Mouse (Mus musculus) cerebral cortex, adult 2 months (tissue): Measurements from ENCODE around the gene Myzap.

ENCODE experiments used
- WGBS: fragments of 180-500 bp; shearing (Covaris S2); methylation state at CpG from one replicate; pipeline ENCODE4 v1.1.7; 2018; 5-methylcytosine and 5-hydroxymethylcytosine counted together

Gene Myzap

DNA sequence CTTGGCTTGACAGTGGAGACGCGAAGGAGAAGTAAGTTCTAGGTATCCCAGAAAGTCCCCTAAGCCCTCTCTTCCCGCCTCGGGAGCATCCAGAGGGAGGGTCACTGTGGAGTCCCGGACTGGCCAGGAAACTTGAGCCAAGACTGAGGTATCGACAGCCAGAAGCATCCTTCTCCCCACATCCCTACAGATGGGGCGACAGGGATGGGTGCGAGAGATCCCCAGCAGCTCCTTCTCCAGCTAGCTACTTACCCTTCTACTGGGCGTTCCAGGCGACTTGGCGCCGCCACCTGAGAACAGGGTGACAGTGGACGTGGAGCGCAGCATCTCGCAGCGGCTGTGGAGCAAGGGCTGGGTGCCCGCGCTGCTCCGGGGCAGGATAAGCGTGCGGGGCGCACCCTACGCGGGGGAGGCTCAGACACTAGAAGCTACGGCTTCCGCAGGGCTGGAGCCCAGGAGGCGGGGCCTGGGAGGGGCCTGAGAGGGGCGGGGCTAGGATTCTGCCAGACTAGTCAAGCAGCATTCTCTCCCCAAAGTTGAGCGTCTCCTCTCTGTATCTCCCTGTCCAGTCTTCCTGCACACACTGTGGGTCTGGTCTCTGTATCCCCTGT lies at the start of gene Myzap:
Gene Myzap (minus strand): TSS at position 423 of the 611 bp plus-strand sequence.
- WGBS, result 3% methylated on average over 29 of the region's 29 CpGs

DNA sequence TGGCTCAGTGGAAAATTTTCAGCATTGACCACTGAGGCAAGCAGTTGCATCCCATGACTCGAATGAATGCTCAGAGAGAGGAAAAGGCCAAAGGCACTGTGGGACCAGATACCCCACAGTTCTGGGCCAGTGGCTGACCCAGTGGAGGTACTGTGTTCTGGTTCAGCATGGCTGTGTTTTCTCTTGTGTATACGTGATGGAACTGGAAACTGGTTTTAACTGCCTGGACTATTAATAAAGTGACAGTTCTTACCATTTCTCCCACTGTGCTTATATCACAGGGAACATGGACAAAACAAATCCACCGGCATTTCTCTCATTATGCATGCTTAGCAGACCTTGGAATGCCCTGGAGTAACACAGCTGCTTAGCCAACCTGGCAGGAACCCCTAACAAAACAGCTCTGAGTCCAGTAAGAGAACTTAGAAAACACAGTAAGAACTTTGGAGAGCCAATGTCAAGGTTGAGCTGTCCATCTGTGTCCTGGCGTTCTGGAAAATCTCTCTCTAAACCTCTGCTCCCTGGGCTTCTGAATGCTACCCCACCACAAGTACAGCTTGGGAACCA lies 48.3 kb upstream of the Myzap start:
- WGBS, result 73% methylated on average over 4 of the region's 4 CpGs

DNA sequence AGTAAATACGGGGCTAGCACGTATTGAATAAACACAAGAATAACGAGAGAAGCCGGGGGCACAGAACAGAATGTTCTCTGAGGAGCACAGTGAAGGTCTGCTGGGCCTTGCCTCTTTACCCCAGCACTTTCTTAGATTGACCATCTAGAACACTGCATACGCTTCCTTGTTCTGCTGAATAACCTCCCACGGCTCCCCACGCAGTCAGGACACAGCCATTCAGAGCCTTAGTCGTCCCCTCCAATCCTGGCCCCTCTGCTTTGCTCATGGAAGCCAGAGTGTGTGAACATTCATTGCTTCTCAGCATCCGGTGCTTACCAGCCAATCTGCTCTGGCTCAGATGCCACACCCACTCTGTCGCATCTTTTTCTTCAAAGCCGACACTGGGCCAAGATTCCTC lies 46.0 kb upstream of the Myzap start:
- 73% methylated on average over 11 of the region's 11 CpGs for WGBS

DNA sequence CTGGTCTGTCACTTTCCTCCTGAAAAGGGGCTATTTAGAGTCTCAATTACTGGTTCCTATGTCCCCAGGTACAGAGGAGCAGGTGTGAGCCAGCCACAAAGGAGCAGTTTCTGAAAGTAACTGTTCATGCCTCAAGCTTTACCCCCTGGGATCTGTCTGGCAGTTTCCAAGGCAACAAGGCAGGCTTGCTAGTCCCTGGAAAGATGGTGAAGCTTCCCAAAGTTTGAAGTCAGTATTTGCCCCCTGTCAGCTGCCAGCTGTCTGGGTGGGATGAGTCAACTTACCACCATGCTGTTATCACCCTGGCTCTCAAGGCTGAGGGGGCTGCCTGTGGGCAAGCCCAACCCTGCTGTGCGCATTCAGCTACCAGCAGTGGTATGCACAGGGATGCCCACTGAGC lies 44.7 kb upstream of the Myzap start:
- 78% methylated on average over 1 of the region's 1 CpGs for WGBS

DNA sequence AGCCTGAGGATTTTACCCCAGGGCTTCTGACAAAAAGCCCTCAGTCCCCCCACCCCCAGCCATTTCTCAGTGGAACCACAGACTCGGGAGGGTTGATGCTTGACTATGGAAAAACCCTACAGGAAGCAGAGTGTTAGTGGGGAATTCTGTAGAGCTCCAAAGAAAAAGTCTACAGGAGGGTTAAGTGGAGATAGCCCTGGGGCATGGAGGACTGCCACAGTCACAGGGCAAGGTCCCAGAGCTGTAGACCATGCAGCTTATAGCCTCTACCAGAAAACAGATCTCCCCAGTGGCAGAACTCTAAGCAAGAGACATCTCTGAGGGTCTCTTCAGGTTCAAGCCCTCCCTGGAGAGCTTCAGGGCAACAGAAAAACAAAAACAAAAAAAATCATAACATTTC lies 43.5 kb upstream of the Myzap start:
- 71% methylated on average over 1 of the region's 1 CpGs for WGBS

DNA sequence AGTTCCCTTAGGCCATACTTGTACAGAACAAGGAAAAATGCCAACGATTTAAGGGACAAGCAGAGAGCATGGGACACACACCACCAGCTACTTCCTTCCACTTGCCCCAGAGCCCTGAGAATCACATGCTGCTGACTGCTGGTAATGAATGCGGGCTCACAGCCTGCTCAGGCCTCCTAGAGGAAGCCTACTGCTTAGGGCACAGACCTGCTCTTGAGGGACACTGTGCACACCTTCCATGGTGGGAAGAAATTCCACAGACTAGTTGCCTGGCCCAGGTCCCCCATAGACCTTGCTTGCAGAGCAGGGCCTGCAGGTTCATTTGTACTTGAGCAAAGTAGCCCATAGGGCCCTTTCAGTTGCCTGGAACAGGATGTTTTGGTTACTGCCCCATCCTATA lies 42.8 kb upstream of the Myzap start:
- 89% methylated on average over 2 of the region's 2 CpGs for WGBS

DNA sequence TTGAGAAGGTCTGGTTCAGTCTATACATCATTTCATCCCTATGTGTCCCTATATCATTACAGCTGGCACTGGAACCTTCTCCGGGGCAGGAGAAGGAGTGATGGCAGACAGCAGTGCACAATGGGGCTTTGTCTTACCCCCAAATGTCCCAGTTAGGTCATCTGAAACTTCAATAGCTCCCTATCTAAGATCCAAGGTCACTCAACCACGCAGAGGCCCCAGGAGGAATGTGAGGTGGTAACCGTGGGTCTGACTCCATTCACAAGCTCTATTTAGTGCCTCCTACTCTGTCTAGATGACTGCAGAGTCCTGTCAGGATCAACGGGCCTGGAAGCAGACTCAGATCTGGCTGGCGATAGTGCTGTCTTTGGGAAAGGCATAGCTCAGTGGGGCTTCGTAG lies 36.8 kb upstream of the Myzap start:
- 70% methylated on average over 6 of the region's 6 CpGs for WGBS

DNA sequence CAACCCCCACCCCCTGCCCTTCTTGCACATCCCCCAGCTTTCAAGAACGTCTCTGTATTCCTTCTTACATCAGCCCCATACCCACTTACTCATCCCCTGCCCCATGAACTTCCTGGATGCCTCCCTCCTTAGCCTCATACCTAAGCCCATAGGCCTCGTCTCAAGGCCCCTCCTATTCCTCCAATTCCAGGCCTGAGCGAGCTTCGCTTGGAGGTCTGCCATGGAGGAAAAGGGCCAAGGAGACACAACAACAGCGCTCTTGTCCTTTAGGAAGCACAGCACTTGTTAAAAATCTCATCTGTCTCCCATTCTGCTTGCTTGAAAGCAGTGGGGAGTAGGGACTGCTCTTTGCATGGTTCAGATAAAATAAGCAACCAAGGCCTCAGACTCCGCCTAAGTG lies 36.1 kb upstream of the Myzap start:
- WGBS, result 58% methylated on average over 6 of the region's 6 CpGs

DNA sequence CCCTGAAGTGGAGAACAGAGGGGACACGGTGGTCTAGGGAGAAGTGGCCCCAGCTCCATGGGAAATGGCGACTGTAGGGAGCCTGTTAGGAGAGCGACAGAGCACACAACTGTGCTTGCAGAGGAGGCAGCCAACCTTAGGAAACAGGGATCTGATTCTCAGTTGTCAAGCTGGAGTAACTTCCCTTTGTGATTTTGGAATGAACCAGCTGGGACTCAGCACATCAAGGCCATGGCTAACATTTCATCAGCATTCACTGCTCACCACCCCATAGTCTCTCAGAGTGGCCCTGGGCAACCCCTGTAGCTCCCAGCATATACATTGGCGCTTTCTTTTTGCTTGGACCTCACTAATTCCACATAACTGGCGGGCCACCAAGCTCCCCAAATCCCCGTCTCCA lies 33.8 kb upstream of the Myzap start:
- 86% methylated on average over 6 of the region's 6 CpGs for WGBS

DNA sequence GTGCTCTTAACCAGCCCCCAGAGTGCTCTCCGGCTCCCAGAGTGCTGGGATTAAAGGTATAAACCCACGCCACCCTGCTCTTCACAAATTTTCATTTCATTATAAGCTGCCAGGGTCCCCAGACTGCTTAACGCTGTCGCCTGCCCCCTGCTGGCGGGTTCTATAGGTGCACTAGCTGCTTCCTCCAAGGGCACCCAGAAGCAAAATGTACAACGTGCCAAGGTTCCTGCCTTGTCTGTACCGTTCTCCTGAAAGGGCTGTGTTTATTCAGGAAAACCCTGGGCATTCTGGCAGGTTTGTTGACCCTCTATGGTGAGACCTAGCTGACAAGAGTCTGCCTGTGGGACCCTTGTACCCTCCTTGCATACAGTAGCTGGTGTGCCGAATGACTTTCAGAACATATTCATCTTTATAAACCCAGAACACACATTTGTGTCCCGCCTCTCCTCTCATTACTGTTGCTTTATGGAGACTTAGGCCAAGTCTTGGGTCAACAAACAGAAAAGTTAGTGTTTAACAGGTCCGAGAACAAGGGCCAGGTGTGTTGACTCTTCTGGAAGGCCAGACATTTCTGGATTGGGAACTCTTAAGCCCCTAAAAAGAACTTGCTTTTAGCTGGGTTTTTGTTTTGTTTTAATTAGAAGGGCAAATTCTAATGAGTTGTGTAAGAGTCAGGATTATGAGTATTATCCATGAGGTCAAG lies 32.8 kb upstream of the Myzap start:
- WGBS, result 48% methylated on average over 10 of the region's 10 CpGs

DNA sequence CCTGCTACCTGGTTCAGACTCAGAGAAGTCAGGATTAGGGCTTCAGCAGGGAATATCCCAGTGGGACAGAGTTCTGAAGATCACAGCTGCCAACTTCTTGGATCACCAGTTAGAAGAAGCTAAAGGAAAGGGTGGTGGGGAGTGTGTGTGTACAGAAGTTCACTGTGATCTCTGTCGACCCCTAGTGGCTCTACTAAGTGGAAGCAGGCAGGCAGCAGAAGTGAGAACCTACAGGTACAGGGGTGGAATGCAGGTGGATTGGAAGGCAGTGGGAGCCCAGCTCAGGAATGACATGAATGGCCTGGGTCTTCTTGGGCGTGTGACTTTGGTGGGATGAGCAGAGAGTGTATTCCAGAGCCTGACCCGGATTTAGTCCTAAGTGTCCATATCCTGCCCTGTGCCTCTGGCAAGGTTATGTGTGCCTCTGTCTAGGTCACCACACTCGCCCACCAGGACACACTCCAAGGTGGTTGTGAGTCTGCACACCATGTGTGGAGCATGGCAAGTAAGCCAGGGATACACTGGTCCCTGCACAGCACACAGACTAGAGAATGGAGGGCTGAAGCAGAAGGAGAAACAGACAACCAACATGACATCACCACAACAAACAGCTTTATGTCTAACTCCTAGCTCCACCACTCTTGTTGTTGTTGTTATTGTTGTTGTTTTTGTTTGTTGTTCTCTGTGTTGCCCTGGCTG lies 31.9 kb upstream of the Myzap start:
- WGBS, result 36% methylated on average over 4 of the region's 4 CpGs

DNA sequence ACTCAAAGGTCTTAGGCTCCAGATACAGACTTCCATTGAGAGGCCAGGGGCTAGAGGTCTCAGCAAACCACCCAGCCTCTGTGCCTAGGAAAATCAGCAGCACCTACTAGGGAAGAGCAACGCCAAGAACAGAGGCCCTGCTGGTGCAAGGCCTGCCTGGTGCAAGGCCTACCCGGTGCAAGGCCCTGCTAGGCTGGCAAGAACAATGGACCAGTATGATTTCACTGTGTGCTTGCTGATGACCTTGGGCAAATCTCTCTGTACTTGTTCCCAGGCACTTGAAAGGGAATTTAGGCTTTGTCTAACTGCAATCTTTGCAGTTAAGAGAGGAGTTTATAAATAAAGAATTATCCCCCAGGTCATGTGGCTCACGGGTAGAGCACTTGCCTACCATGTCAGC lies 30.4 kb upstream of the Myzap start:
- WGBS, result 75% methylated on average over 3 of the region's 3 CpGs

DNA sequence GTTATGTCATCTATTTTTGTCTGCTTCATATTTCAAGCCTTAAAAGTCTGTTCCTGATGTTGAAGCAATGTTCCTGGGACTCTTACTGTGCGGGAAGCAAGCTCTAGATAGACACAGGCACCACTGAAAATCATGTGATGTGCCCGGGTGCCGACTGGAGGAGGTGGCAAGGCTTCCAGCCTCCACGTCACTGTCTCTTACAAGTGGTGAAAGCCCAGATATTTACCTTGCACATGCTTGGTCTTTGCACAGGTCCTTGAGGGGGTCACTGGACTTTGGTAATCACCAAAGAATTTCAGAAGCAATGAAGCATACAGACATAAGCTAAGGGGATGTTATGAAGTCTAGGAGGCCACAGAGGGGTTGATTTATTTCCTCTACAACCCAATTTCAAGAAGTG lies 29.8 kb upstream of the Myzap start:
- 87% methylated on average over 4 of the region's 4 CpGs for WGBS

DNA sequence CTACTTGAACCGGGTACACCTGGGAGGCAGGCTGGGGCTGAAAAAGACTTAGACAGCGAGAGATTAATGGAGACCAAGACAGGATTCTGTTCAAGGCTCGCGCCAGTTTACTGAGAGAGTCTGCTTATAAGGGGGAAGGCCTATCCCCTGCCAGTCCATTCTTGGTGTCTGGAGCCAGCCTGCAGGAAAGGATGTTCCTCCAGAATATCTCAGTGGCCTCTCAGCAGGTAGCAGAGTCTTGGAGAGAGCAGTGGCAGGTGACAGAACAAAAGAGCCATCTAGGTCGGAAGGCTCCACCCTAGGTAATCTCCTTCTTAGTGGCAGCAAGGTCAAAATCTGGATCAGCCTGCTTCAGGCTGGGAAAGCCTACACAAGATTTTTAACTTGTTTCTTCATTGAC lies 28.0 kb upstream of the Myzap start:
- 93% methylated on average over 5 of the region's 5 CpGs for WGBS

DNA sequence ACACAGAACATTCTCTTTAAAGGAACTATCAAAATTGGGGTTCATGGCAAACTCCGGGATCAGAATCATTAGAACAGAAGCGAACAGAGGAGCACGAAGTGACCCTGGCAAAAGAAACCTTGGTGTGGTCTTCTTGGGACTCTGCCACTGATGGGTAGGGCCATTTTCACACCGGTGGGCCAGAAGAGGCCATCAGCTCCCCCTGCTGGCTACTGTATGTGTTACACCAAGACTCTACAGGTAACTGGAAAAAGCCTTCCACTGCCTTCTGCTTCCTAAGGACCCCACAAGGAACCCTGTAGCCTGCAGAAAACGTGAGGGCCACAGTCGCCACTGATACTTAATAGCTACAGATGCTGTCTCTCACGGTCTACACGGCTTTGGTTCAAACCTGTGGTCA lies 25.2 kb upstream of the Myzap start:
- WGBS, result 60% methylated on average over 8 of the region's 8 CpGs

DNA sequence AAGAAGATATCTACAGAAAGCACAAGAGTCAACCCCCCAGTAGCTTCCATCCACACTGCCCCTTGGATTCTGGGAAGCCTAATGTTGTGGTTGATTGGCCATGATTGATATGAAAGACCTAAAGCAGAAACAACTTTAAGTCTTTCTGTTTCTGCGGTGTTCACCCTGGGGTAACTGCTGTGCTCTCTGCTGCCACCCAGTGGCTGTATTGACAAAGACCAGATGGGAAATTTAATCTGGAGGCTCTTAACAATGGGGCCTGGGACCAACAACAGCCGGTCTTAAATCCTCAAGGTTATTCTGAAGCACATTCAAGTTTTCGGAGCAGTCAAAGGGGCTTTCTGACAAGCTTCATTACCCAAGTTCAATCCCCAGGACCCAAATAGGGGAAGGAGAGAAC lies 24.0 kb upstream of the Myzap start:
- WGBS, result 5% methylated on average over 3 of the region's 3 CpGs

DNA sequence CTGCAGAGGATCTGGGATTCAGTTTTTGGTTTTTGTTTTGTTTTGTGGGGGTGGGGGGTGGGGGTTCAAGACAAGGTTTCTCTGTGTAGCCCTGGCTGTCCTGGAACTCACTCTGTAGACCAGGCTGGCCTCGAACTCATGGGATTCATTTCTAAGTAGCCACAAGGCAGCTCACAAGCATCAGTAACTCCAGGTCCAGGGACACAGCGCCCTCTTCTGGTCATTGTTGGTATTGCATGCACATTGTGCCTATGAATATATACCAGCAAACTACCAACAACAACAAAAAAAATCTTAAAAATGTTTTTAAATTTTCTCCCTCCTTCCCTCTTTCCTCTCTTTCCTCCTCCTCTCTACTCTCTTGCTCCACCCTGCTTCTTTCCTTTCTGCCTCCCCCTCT lies 22.5 kb upstream of the Myzap start:
- WGBS, result 27% methylated on average over 2 of the region's 2 CpGs

DNA sequence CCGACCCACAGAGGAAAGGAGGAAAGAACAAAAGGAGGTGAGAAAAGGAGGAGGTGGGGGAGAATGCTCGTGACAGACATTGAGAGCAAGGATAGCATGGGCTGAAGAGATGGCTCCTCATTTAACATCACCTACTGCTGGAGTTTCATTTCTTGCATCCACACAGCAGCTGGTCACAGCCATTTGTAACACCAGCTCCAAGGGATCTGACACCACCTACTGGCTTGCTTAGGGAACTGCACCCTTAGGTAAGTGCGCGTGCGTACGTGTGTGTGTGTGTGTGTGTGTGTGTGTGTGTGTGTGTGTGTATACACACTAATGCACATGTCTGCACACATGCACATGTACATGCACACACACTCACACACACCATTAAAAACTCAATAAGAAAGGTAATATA lies 20.8 kb upstream of the Myzap start:
- 83% methylated on average over 6 of the region's 6 CpGs for WGBS

DNA sequence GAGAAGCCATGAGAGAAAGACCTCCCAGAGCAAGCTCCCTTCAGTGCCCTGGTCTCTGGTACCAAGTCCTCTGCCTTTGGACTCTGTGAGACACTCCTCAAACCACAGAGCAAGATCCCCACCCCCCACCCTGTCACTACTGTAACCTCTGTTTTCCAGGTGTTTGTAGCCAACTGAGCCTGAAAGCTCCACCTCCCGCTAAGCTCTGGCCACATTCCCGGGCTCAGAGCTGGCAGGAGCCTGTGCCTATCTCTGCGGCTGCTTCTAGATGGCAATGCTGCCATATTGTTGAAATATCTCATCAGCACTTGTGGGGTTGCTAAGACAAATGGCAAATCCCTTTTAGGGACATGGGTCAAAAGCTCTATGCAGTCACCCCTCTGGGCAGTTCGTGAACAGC lies 19.7 kb upstream of the Myzap start:
- WGBS, result 79% methylated on average over 4 of the region's 4 CpGs

DNA sequence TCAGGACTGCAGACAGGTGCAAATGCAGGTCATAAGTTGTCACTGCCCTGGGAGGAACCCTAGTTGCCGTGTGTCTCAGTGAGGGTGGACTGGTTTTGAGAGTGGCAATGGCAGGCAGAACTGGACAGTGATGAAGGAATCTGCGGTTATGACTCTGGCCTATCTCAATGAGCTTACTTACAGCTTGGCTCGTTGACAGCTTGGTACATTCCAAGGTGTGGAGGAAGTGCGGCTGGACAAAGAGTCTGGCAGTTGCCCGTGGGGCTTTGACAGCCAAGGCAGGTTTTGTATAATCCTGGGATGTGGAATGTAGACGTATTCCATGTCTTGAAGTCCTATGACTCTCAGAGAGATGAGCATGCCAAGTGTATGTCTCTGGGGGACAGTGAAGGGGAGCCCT lies 16.9 kb upstream of the Myzap start:
- WGBS, result 75% methylated on average over 6 of the region's 6 CpGs

DNA sequence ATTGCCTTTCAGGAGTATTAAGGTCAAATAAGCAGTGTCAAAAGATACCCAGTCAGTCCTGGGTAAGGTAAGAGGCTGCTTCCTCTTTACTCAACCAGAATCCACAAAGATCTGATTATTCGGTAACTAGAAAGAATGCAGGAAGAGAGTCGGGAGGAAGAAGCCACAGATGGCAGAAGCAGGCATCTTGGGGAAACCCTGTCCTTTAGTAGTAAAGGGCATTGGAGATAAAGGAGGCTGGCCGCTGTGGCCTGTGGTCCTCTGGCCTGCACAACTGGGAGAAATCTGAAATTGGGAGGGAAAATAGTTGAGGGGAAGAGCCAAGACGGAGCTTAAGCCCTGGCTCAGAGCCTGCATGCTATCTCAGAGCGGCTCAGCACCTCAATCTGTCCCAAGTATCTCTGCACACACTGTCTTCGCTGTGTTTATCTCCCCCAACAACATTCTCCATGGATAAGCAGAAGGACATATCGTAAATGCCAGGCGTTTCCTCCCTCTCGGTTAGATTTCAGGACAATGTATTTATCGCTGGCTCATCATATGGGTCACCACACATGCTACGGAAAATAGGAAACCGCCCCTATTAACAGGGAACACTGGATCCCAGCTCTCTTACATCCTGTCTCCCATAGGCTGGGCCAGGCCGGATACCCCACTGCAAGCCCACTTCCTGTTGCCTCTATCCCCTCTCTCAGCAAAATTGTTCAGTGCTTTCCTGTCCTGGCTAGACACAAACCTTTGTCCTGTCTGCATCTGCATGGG lies 14.3 kb upstream of the Myzap start:
- WGBS, result 66% methylated on average over 13 of the region's 13 CpGs
